Mouse (Mus musculus): ENCODE results near the gene Dnajb4. TPM values are rescaled to one million over a fixed set of nuclear protein-coding genes. Genes with fewer than 3 reads are reported as not detected.
"Not testable (repeated sequence)": the region's sequence is repeated elsewhere in the genome, so short reads cannot be mapped to it uniquely, and the experiment has no call there.

Dnajb4 gene
- polyA plus RNA-seq, 1 experiment from 2014 or later = 32.1 TPM

DNA sequence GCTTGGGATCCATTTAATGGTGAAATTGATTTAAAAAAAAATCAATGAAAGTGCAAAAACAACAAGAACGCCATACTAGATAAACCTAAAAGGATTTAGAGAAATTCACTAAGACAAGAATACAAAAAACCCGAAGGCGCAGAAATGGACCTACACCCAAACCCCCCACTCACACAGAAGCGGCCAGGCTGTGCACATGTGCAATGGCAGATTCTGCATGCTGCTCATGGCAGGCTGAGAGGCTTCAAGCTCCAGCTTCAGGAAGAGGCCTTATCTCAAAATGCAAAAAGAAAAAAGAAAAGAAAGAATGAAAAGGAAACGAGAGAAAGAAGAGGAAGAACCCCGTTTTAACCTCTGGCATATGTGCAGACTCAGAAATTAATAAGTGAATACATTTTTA, 6.7 kb downstream of the Dnajb4 start:
- Histone ChIP-seq H3K27me3 (ENCODE audit: insufficient read depth, poor library complexity, severe bottlenecking) (no peaks in the 10 kb centered on the region), H3K9me3 (no peaks in the 10 kb centered on the region), H3K4me1 (0 out of 2 replicates have a peak, but pooled peaks cover under 1% of the 10 kb centered on the region), H3K4me3 (no peak overlapping the region), H3K27ac (no peak overlapping the region), H3K36me3 (0 out of 2 replicates have a peak, but pooled peaks cover 6% of the 10 kb centered on the region)
- DNase-seq (ENCODE audit: low spot score) = no peak
- WGBS = 73% methylated on average over 6 of the region's 6 CpGs

DNA sequence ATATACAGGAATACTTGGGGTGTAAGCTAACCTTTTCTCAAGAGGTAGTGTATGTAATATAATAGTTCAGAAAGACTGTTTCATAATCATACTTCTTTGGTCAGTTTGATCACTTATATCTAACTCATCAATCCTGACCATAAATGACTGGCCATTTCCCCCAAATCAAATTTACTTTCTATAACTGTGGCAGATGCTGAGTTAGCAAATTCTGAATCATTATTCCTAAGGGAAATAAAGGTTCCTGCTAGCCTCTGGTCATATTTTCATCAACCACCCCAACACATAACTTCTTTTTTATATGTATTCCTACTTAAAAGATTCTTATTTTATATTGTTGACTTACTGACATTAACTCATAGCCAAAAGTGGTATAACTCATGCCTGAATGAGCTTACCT, 7.2 kb downstream of the Dnajb4 start:
- no peak overlapping the region for H3K4me3 ChIP-seq
- 0 out of 2 replicates have a peak, but pooled peaks cover 6% of the 10 kb centered on the region for H3K36me3 ChIP-seq
- no peaks in the 10 kb centered on the region for H3K4me1 ChIP-seq
- no peaks in the 10 kb centered on the region for H3K27me3 ChIP-seq (ENCODE audit: insufficient read depth, poor library complexity, severe bottlenecking)
- no peak overlapping the region for H3K27ac ChIP-seq
- H3K9me3 ChIP-seq = no peaks in the 10 kb centered on the region
- DNase-seq (ENCODE audit: low spot score) = no peak

DNA sequence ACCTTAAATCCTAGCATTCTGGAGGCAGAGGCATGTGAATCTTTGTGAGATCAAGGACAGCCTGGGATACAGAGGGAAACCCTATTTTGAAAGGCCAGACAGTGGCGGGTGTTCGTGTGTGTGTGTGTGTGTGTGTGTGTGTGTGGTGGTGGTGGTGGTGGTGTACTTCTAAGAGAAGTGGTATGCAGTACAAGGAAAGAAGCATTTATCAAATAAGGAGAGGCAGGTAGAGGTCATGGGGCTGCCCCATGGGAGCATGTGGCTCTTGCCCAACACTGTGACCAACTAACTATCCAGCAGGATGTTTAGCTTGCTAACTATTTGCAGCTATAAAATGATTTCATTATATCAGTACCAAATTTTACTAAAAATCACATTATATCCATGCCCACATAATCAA, 8.5 kb downstream of the Dnajb4 start:
- no peaks in the 10 kb centered on the region for H3K27me3 ChIP-seq (ENCODE audit: insufficient read depth, poor library complexity, severe bottlenecking)

DNA sequence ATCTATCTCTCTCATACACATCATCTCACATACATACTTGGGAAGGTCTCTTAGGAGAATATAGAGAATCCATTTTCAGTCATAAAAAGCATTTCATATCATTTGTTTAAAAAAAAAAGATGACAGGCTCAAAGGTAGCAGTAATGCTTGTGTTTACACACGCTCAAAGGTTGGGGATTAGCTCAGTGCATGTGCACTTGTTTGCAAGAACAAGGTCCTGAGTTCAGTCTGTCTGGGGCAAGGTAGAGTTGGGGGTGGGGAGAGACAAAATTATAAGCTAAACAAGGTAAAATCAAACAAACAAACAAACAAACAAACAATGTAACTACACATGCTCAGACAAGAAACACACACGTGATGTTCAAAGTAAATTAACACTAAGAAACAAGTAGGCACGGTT, 8.9 kb downstream of the Dnajb4 start:
- no peaks in the 10 kb centered on the region for H3K9me3 ChIP-seq
- WGBS = 94% methylated on average over 3 of the region's 3 CpGs
- H3K27ac ChIP-seq = no peak overlapping the region
- H3K27me3 ChIP-seq (ENCODE audit: insufficient read depth, poor library complexity, severe bottlenecking) = no peaks in the 10 kb centered on the region
- H3K4me1 ChIP-seq = no peaks in the 10 kb centered on the region
- no peak for DNase-seq (ENCODE audit: low spot score)
- H3K36me3 ChIP-seq = no peaks in the 10 kb centered on the region
- H3K4me3 ChIP-seq = no peak overlapping the region

More for the DNA sequence above, 8.5 kb downstream of the Dnajb4 start:
- WGBS = 71% methylated on average over 2 of the region's 2 CpGs
- Histone ChIP-seq H3K27ac (no peak overlapping the region), H3K4me1 (no peaks in the 10 kb centered on the region), H3K9me3 (no peaks in the 10 kb centered on the region), H3K4me3 (no peak overlapping the region), H3K36me3 (no peaks in the 10 kb centered on the region)
- DNase-seq (ENCODE audit: low spot score) = no peak

DNA sequence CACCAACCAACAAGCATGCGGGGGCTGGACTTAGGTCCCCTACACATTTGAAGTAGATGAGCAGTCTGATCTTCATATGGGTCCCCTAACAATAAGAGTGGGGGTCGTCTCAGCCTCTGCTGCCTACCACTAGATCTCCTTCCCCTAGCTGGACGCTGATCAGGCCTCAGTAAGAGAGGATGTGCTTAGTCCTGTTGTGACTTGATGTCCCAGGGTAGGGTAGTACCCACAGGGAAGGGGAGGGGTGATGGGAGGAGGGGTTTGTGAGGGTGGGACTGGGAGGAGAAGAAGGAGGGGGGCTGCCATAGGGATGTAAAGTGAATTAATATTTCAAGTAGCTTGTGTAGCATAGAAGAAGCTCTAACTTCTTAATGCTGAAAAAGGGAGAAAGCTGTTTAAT, 11.0 kb downstream of the Dnajb4 start:
- no peak overlapping the region for H3K4me3 ChIP-seq
- no peak overlapping the region for H3K27ac ChIP-seq
- 64% methylated on average over 3 of the region's 3 CpGs for WGBS
- H3K36me3 ChIP-seq = no peaks in the 10 kb centered on the region
- H3K9me3 ChIP-seq = no peaks in the 10 kb centered on the region
- no peak for DNase-seq (ENCODE audit: low spot score)
- no peaks in the 10 kb centered on the region for H3K27me3 ChIP-seq (ENCODE audit: insufficient read depth, poor library complexity, severe bottlenecking)
- H3K4me1 ChIP-seq = no peaks in the 10 kb centered on the region; the same call in 1 of the 2 replicates

DNA sequence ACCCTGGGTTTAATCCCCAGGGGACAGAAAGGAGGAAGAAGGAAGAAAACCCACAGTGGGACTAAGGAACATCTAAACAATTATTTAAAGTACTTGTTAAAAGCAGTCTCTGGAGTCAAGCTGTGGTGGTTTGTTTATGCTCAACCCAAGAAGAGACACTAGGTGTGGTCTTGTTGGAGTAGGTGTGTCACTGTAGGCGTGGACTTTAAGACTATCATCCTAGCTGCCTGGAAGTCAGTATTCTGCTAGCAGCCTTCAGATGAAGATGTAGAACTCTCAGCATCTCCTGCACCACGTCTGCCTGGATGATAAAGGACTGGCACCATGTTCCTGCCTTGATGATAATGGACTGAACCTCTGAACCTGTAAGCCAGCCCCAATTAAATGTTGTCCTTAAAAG, 12.9 kb downstream of the Dnajb4 start:
- 36% methylated on average over 2 of the region's 2 CpGs for WGBS
- not testable (repeated sequence) for H3K27ac ChIP-seq; DNase-seq (ENCODE audit: low spot score); H3K4me3 ChIP-seq; H3K9me3 ChIP-seq; H3K36me3 ChIP-seq; H3K27me3 ChIP-seq (ENCODE audit: insufficient read depth, poor library complexity, severe bottlenecking); H3K4me1 ChIP-seq

DNA sequence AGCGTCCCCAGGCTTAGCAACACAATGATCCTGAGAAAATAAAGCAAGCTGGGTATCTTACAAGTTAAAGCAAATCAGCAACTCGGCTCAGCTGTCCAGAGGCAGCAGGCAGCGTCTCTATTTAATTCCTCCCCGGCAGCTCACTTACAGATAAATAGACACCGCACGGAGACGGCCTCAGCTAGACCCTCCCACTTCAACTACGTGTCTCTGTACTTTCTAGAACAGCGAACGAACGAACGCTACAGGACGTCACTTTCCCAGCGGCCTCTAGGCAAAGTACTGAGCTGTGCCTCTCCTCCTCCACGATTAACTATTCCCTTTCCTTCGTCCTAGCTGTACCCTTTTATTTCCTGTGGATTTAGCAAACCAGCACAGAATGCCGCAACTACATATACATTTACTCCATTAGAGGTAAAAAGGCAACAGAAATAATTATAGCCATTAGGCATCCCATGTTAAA, 16.4 kb downstream of the Dnajb4 start:
- Histone ChIP-seq H3K36me3 (no peaks in the 10 kb centered on the region), H3K27ac (peak overlapping the region; percentile 86), H3K27me3 (ENCODE audit: insufficient read depth, poor library complexity, severe bottlenecking) (no peaks in the 10 kb centered on the region), H3K4me1 (peaks cover 17% of the 10 kb centered on the region), H3K4me3 (peak overlapping the region; percentile 64), H3K9me3 (no peaks in the 10 kb centered on the region)
- 1% methylated on average over 17 of the region's 17 CpGs for WGBS
- peak; percentile 97 for DNase-seq (ENCODE audit: low spot score)

DNA sequence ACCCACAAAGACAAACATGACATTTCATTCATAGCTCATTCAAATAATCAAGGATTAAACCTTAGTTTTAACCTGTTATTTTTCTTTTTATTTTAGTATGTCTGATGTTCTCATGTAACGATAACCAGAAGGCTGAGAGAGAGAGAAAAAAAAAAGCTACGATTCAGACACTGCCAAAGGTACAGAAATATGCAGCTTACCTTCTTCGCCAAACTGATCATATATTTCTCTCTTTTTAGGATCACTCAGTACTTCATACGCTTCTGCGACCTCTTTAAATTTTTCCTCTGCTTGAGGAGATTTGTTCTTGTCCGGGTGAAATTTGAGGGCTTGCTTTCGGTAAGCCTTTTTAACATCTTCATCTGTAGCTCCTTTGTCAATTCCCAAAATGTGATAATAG, 16.9 kb downstream of the Dnajb4 start:
- H3K4me1 ChIP-seq = peaks cover 18% of the 10 kb centered on the region
- no peaks in the 10 kb centered on the region for H3K27me3 ChIP-seq (ENCODE audit: insufficient read depth, poor library complexity, severe bottlenecking)
- H3K36me3 ChIP-seq = no peaks in the 10 kb centered on the region
- peak overlapping the region; percentile 86 for H3K27ac ChIP-seq
- no peak for DNase-seq (ENCODE audit: low spot score)
- WGBS = 10% methylated on average over 7 of the region's 7 CpGs
- H3K4me3 ChIP-seq = peak overlapping the region; percentile 64
- no peaks in the 10 kb centered on the region for H3K9me3 ChIP-seq

DNA sequence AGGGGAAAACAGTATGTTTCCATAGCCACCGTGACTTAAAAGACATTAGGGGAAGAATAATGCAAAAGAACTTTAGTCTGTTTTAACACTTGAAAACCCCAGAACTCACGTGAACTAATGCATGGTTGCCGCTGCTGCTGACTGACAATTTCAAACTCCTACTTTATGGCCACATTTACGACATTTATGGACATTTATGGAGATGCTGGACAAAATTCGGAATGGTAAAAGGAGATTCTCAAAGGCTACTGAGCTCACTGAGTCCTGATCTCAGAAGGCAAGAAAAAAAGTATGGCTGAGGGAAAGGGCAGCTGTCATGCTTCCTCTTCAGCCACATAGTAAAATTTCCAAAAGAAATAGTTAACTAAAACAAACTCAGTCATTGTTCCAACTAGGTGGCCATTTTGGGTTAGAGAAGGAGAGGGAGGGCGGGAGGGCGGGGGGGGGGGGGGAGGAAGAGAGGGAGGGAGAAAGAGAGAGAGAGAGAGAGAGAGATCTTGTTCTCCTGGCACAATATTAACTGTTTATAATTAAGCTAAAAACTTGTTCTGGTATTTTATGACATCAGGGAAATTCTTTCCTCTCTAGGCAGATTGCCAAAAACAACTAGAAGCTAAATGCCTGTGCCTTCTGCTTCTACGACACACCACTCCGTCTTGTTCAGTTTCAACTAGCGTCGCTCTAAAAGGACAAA, 17.7 kb downstream of the Dnajb4 start:
- H3K27ac ChIP-seq = peak overlapping the region; percentile 86
- no peaks in the 10 kb centered on the region for H3K27me3 ChIP-seq (ENCODE audit: insufficient read depth, poor library complexity, severe bottlenecking)
- H3K9me3 ChIP-seq = no peaks in the 10 kb centered on the region
- 30% methylated on average over 10 of the region's 11 CpGs for WGBS
- H3K4me3 ChIP-seq = peak overlapping the region; percentile 64
- H3K36me3 ChIP-seq = no peaks in the 10 kb centered on the region
- H3K4me1 ChIP-seq = peaks cover 18% of the 10 kb centered on the region
- no peak for DNase-seq (ENCODE audit: low spot score)

DNA sequence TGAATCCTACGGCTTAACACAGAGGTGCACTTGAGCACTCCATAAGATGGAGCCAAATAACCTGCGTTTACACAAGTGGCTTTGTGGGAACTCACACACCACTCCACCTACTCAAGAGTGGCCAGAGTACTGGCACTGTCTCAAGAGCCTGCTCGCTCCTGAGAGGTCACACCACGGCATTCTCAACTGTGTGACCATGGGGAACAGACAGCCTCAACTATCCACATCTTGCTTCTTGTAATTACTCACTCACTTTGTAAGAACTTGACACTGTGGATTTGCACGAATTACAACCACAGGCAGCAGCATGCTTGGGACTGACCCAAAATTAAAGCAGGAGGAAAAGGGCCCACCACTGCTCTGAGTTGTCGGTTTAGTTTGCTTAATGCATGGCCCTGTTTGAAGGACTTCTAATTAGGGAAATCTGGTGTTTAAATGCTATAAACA, 18.3 kb downstream of the Dnajb4 start:
- Histone ChIP-seq H3K27me3 (ENCODE audit: insufficient read depth, poor library complexity, severe bottlenecking) (no peaks in the 10 kb centered on the region), H3K9me3 (no peaks in the 10 kb centered on the region), H3K4me1 (peaks cover 19% of the 10 kb centered on the region), H3K36me3 (peaks cover under 1% of the 10 kb centered on the region; the same call in 1 of the 2 replicates), H3K4me3 (peak overlapping the region; percentile 64), H3K27ac (peak overlapping the region; percentile 86)
- DNase-seq (ENCODE audit: low spot score) = peak; percentile 81
- 13% methylated on average over 6 of the region's 6 CpGs for WGBS

DNA sequence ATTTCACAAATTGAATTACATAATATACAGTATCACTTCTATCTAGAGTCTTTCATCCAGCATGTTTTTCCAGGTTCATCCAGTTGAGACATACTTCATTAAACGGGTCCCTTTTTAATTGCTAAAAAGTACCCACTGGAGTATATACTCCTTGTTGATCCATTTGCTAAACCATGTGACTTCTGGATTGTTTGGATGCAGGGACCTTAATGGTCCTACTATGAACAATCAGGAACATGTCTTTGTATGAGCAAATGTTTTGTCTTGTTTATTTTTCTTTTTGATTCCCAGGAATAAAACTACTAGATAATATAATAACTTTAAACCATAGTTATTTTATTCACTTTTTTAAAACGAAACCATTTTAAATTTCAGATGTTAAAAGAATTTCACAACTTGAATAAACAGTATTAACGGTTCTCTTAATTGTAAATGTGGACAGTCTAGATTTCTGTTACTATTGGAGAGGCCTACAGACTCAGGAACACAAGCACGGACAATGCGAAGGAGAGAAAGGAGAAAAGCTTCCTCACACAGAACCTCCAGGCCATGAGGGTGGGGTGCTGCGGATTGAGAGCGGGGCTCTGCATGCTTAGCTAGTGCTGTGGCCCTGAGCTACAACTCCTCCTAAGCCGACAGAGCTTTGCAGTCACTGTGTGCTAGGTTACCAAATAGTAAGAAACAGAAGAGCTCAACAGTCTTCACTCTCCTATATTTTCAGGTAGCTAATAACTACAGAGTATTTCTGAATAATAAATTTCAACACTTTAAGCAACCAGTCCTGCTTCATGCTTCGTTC, 19.2 kb downstream of the Dnajb4 start:
- H3K27me3 ChIP-seq (ENCODE audit: insufficient read depth, poor library complexity, severe bottlenecking) = no peaks in the 10 kb centered on the region
- WGBS = 71% methylated on average over 9 of the region's 9 CpGs
- no peak for DNase-seq (ENCODE audit: low spot score)
- peak overlapping the region; percentile 42 for H3K4me3 ChIP-seq
- no peaks in the 10 kb centered on the region for H3K9me3 ChIP-seq
- H3K4me1 ChIP-seq = peaks cover 22% of the 10 kb centered on the region
- H3K36me3 ChIP-seq = peaks cover 10% of the 10 kb centered on the region; the same call in 1 of the 2 replicates
- peak overlapping the region; percentile 66 for H3K27ac ChIP-seq

DNA sequence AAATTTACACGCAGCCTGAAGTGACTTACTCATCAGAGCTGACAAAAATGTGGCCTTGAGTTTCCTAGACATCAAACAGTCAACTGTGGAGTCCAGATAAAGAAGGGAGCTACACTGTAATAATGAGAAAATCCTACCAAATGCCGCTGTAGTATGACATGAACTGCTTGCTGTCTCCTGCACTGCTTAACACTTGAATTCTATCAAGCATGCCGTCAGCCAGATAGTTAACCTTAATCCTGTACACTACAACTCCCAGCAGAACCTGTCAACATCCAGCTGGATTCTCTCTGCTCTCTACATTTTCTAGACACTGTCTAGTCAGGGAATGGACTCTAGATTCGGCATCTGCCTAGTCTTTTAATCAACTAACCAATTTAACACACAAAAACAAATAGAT, 20.8 kb downstream of the Dnajb4 start:
- WGBS = 26% methylated on average over 4 of the region's 4 CpGs
- peaks cover 22% of the 10 kb centered on the region for H3K4me1 ChIP-seq
- no peaks in the 10 kb centered on the region for H3K9me3 ChIP-seq
- peaks cover 25% of the 10 kb centered on the region for H3K36me3 ChIP-seq
- DNase-seq (ENCODE audit: low spot score) = no peak
- H3K4me3 ChIP-seq = no peak overlapping the region; the same call in 1 of the 2 replicates
- no peaks in the 10 kb centered on the region for H3K27me3 ChIP-seq (ENCODE audit: insufficient read depth, poor library complexity, severe bottlenecking)
- H3K27ac ChIP-seq = no peak overlapping the region

DNA sequence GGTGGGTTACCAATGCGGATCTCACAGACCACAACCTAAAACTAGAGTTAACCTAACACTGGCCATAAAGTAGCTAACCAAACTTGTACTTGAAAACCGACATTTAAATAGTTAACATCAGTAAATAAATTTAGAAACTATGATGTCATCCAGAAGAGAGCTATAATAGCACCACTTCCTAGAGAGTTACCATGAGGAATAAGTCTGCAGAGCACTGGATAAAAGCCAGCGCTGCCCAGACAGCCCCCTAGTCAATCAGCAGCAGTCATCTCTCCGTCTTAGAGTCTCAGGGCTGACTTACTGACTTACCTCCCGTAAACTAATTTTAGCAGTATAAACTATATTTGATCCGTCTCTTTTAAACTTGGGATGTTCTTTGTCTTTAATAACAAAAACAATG, 24.0 kb downstream of the Dnajb4 start:
- H3K4me3 ChIP-seq = no peak overlapping the region
- WGBS = 62% methylated on average over 6 of the region's 6 CpGs
- peaks cover 21% of the 10 kb centered on the region for H3K4me1 ChIP-seq
- DNase-seq (ENCODE audit: low spot score) = no peak
- H3K27ac ChIP-seq = no peak overlapping the region
- no peaks in the 10 kb centered on the region for H3K27me3 ChIP-seq (ENCODE audit: insufficient read depth, poor library complexity, severe bottlenecking)
- peaks cover 38% of the 10 kb centered on the region for H3K36me3 ChIP-seq
- H3K9me3 ChIP-seq = no peaks in the 10 kb centered on the region

Data from heart, embryonic 10.5 days (tissue).